Mouse (Mus musculus) adrenal gland, adult 18-20 months (tissue): ENCODE results near the gene Ccdc185. TPM values are rescaled to one million over a fixed set of nuclear protein-coding genes. Genes with fewer than 3 reads are reported as not detected.
A peak's percentile ranks its signal among the peaks of the same experiment; 100 is the strongest.

Experiments used
- DNase-seq, 2 experiments: peaks; one replicate each; pipeline ENCODE4 v3.0.0; 2021 to 2022; ENCODE audit warnings: low spot score in 2 of 2
- long read RNA-seq, 2 experiments: library from polyadenylated mRNA; stranded (forward); transcript quantifications; one replicate each; pipeline ENCODE4 v2.0.0; 2021
- total RNA-seq, 2 experiments: library from RNA; stranded (reverse); gene quantifications; 1 replicate in 1 of 2; 2 replicates in 1 of 2; pipeline ENCODE4 v1.2.3; 2021

Ccdc185 gene
- total RNA-seq: not detected
- long read RNA-seq, experiment 1: 0 reads
- long read RNA-seq, experiment 2: 0 reads

GRCm38 (mm10) chr1:182749080-182749479 is at the start of gene Ccdc185:
Ccdc185 (minus strand) TSS chr1:182749180.
- no peak for DNase-seq

DNA sequence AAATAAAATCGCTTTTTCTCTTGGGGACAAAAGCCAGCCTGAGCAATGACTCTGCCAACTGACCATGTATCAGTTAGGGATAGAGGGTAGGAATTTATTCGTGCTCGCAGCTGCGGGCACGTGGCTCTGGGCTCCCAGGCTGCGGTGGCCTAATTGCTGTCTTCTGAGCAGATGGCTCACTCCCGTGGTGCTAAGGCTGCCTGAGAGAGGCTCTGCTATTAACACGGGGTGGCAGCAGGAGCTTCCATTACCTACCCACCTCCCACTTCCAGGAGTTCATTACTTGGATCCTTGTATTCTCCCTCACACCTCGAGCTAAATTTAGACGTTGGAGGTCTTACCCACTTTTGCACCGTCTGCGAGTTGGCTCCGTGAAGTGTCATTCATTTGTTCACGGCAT is 48.1 kb upstream of the Ccdc185 start:
- DNase-seq: no peak

GRCm38 (mm10) chr1:182794628-182795027 is 45.6 kb upstream of the Ccdc185 start:
- no peak for DNase-seq

GRCm38 (mm10) chr1:182794221-182794620 is 45.2 kb upstream of the Ccdc185 start:
- DNase-seq: no peak

DNA sequence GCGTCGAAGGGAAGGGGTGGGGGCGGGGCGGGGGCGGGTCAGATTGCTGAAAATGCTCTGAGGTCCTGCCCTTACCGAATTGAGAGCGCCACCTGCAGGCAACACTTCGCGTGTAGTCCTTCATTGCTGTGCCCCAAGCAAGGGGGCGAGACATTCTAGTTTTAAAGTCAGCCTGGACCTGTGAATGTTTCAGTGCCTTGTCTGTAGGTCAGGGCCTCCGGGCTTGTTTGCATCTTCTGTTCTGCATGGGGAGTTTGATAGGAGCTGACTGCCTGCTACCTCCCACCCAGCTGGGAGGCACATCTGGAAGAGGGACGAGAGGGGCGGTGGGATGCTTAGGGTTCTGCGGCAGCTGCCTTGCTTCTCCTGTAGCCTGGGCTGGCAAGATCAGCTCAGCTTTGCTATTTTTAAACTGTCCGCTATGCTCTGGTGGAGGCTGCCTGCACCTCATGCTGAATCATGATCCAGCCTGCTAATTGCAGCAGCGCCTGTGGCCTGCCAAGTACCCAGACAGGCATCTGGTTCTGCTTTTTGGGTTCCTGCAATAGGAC is 43.6 kb upstream of the Ccdc185 start:
- DNase-seq: peak; percentile 34 to 54

GRCm38 (mm10) chr1:182788896-182789295 is 39.9 kb upstream of the Ccdc185 start:
- DNase-seq: no peak

DNA sequence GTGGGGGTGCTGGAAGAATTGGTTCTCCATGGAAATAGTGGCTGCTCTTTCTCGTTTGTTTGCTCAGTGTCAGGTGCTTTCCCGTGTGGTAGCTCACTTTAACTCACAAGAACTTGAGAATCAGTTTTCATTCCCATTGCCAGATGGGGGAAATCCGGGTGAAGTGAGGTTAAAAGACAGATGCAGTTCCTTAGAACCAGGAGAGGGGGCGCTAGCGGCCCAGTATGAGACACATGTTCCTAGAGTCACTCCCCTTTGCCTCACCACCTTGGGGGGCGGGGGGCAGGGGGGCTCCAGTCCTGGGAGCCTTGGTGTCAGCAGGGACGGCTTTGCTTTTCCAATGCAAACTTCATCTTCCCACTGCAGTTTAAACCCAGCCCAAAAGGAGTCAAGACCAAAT is 38.0 kb upstream of the Ccdc185 start:
- no peak for DNase-seq

GRCm38 (mm10) chr1:182785504-182785903 is 36.5 kb upstream of the Ccdc185 start:
- DNase-seq: no peak

GRCm38 (mm10) chr1:182784784-182785183 is 35.8 kb upstream of the Ccdc185 start:
- no peak for DNase-seq

DNA sequence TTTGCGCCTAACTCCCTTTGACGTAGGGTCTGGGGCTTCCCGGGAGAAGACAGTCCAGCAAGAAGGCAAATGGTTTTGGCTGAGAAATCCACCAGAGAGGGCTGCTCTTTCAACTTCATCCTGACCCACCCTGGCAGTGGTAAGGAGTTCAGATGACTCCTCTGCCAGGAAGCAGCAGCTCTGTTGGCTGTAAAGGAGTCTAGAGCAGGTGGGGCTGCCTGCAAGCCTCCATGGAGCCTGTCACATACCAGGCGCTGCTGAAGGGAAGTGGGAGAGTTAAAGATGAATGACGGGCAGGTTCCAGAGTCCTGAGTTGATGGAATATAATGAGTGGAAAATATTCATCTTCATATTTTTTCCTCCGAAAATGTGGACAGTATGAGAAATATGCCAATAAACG is 34.8 kb upstream of the Ccdc185 start:
- DNase-seq: no peak

DNA sequence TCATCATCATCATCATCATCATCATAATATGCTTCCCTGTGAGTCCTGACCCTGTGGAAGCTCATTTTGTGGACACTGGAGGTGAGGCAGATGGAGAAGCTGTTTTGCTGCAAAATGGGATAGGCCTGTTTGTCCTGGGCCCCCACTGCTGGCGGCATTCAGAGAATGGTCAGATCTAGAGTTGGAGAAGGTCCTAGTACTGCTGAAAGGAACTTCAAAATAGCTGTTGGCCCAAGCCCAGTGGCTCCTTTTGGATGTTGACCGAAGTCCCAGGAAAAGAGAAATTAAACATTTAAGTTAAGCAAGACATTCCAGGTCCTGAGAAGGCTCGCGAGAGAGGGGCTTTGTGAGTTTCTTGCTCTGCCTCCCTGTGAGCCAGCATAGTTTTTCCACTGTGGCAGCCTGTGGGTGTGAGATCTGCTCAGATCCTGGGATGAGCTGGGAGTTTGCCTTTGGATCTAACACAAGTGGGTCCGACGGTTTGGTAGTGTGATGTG is 30.1 kb upstream of the Ccdc185 start:
- DNase-seq: no peak

- no peak for DNase-seq
These were observed 29.2 kb upstream of the Ccdc185 start for GRCm38 (mm10) chr1:182778225-182778624.

DNA sequence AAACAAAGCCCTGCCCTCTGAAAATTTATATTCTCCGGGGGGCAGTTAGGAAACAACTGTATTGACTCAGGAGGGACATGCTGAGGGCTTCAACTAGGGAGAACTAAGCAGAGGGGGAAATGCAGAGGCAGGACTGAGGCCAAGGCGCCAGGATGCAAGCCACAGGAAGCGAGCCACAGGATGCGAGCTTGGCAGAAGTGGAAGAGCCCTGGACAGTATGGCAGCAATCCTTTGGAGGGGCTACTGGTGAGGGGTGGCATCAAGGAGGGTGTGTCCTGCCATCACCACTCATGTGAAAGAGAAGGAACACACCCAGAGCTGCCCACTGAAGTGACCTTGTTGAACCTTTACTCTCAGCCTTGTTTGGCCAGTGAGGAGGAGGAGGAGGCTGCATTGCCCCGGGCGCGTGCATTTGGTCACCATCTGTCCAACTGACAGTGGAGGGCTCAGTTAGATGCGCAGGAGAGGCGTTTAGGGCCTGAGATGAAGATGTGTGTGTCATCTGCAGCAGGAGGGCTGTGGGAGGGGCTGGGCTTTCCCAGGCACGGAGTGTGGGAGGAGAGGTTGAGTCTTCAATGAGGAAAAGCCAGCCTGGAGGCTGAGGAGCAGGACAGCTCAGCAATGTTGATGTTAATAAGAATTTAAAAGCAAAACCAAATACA is 27.9 kb upstream of the Ccdc185 start:
- DNase-seq: no peak

- DNase-seq: no peak
These were observed 26.6 kb upstream of the Ccdc185 start for GRCm38 (mm10) chr1:182775576-182775975.

DNA sequence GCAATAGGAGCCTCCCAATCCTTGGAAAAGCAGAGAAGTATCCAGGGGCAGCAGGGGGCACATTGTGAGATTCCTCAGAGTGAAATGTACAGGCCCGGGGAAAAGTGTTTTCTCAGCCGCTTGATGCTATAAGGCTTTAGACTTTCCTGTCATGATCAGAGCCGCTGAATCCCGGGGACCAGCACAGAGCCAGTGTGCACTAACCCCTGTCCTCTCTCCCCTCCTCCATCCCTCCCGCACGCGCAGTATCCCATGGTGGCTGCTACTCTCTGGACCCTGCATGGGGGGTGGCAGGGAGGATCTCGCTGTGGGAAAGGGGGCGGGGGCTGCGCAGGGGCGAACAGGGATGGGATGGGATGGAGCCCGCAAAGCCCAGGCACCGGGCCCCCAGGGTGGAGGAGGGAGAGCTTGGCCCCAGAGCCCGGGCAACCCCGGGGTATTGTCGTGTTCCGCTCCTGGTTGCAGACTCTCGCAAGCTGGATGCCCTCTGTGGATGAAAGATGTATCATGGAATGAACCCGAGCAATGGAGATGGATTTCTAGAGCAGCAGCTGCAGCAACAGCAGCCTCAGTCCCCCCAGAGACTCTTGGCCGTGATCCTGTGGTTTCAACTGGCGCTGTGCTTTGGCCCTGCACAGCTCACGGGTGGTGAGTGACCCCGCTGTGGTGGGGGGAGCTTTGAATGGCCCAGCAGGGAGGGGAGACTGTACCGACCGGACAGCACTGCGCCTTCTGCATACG is 15.7 kb upstream of the Ccdc185 start:
- no peak for DNase-seq

- peak; percentile 52 for DNase-seq
These were observed 14.9 kb upstream of the Ccdc185 start, which contains the start of gene Susd4 for GRCm38 (mm10) chr1:182763716-182764461. Susd4 (plus strand) TSS chr1:182763860.

- peak in 1 of 2 experiments; percentile 6 for DNase-seq
These were observed 14.3 kb upstream of the Ccdc185 start for GRCm38 (mm10) chr1:182763191-182763715.

DNA sequence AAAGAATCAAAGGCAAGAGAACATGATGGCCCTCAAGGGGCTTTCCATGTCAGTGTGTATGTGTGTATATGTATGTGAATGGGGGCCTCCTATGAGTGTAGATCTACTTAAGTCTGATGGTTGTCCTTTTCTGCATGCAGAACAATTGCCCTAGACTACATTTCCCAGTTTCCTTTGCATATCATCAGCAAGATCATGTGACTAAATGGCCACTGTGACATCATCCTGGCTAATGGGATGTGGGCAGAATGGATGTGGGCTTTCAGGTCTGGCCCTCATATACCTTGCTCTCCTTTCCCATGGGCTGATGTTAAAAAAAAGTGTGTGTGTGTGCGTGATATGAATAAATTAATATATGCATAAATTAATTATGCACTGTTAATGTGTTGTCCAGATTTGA is 9.8 kb upstream of the Ccdc185 start:
- DNase-seq: no peak

- DNase-seq: no peak
These were observed 5.9 kb upstream of the Ccdc185 start for GRCm38 (mm10) chr1:182754865-182755264.

- no peak for DNase-seq
These were observed 4.7 kb upstream of the Ccdc185 start for GRCm38 (mm10) chr1:182753694-182754093.

- no peak for DNase-seq
These were observed 2.3 kb upstream of the Ccdc185 start for GRCm38 (mm10) chr1:182751301-182751700.
